Mouse (Mus musculus): ENCODE measurements around the gene Gpr4. TPM values are rescaled to one million over a fixed set of nuclear protein-coding genes. Genes with fewer than 3 reads are reported as not detected.

Gpr4 gene
- polyA plus RNA-seq, 1 experiment from 2014 or later: 4.0 TPM

DNA sequence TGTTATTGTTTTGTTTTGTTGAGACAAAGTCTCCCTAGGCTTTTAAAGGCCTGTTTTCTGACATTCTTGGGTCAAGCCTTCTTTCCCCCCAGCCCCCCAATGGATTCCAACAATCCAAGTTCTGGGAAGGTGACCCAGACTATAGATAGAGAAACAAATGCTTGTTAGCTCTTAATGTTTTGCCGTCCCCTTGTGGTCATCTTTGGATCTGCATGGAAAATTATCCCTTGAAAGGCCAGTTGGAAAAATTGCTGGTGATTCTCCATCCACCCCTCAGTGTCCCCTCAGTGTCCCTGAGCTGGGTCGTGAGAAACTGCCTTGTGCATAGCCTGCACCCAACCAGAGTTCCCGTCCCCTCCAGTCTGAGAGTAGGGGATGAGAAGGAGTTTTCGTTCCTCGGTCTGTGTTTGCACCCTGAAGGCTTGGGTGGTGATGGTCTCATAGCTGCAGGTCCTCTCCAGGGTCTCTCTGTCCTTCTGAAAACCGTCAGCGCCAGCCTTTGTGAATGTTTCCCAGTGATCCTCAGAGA, 3.3 kb upstream of the Gpr4 start:
- no peak for ATAC-seq (ENCODE audit: low FRiP score, low TSS enrichment)
- no peaks in the 10 kb centered on the region for H3K9me3 ChIP-seq (ENCODE audit: low read length)
- no peaks in the 10 kb centered on the region for H3K27me3 ChIP-seq (ENCODE audit: insufficient read depth, low read length)
- no peak overlapping the region for H3K9ac ChIP-seq (replicated peaks; ENCODE audit: low read length)
- WGBS: 64% methylated on average over 7 of the region's 7 CpGs
- no peak overlapping the region for H3K4me3 ChIP-seq (ENCODE audit: low read length)
- peaks cover 14% of the 10 kb centered on the region for H3K36me3 ChIP-seq (ENCODE audit: insufficient read depth, low read length)
- H3K27ac ChIP-seq (ENCODE audit: low read length): no peak overlapping the region
- peaks cover 22% of the 10 kb centered on the region for H3K4me1 ChIP-seq (ENCODE audit: insufficient read depth, low read length)
- H3K4me2 ChIP-seq (replicated peaks; ENCODE audit: low read depth, low read length): no peak overlapping the region

GRCm38 (mm10) chr7:19209494-19209893, 2.8 kb upstream of the Gpr4 start:
- Histone ChIP-seq H3K4me2 (replicated peaks; ENCODE audit: low read depth, low read length) (no peak overlapping the region), H3K36me3 (ENCODE audit: insufficient read depth, low read length) (peaks cover 9% of the 10 kb centered on the region; the same call in 1 of the 2 replicates), H3K9me3 (ENCODE audit: low read length) (no peaks in the 10 kb centered on the region), H3K4me1 (ENCODE audit: insufficient read depth, low read length) (peaks cover 23% of the 10 kb centered on the region), H3K9ac (replicated peaks; ENCODE audit: low read length) (no peak overlapping the region), H3K27ac (ENCODE audit: low read length) (no peak overlapping the region), H3K27me3 (ENCODE audit: insufficient read depth, low read length) (no peaks in the 10 kb centered on the region), H3K4me3 (ENCODE audit: low read length) (no peak overlapping the region)
- ATAC-seq (ENCODE audit: low FRiP score, low TSS enrichment): no peak
- WGBS: 76% methylated on average over 4 of the region's 4 CpGs

DNA sequence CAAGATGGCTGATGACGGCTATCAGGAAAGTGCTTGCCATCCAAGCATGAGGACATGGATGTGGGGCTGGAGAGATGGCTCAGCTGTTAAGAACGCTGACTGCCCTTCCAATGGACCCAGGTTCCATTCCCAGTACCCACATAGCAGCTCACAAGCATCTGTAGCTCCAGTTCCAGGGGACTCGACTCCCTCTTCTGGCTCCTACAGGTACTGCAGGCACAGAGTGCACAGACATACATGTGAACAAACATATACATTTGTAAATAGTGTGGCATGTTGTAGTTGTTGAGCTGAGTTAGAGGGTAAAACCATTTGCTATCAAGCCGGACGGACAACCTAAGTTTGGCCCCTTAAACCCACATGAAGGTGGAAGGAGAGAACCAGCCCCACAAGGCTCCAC, 2.3 kb upstream of the Gpr4 start:
- Histone ChIP-seq H3K27me3 (ENCODE audit: insufficient read depth, low read length) (no peaks in the 10 kb centered on the region), H3K36me3 (ENCODE audit: insufficient read depth, low read length) (peaks cover 4% of the 10 kb centered on the region; the same call in 1 of the 2 replicates), H3K27ac (ENCODE audit: low read length) (no peak overlapping the region), H3K4me1 (ENCODE audit: insufficient read depth, low read length) (peaks cover 26% of the 10 kb centered on the region), H3K9me3 (ENCODE audit: low read length) (no peaks in the 10 kb centered on the region), H3K4me3 (ENCODE audit: low read length) (no peak overlapping the region), H3K4me2 (replicated peaks; ENCODE audit: low read depth, low read length) (no peak overlapping the region), H3K9ac (replicated peaks; ENCODE audit: low read length) (no peak overlapping the region)
- 92% methylated on average over 5 of the region's 5 CpGs for WGBS
- no peak for ATAC-seq (ENCODE audit: low FRiP score, low TSS enrichment)

DNA sequence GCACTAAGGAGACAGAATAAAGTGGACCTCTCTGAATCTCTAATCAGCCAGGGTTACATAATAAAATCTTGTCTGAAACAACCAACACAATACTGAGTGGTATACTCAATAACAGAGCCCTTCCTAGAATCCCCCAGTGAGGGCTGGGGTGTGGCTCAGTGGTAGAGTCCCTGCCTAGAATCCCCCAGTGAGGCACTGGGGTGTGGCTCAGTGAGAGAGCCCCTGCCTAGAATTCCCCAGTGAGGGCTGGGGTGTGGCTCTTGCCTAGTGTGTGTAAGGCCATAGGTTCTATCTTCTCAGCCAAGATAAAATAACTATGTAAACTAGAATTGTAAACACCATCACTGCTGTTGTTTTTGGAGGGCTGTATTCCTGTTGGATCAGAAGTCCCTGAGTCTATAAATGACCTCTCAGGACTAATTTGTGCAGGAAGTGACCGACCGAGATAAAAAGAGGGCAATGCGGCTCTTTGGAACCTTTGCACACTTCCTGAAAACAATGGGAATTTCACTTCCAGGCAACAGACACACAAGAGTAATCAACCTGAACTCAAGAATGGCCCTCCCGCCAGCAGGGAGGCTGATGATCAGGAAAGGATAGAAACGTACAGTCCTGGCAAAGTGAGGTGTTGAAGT, 1.2 kb upstream of the Gpr4 start:
- Histone ChIP-seq H3K4me2 (replicated peaks; ENCODE audit: low read depth, low read length) (no peak overlapping the region), H3K27ac (ENCODE audit: low read length) (peak overlapping the region; percentile 55), H3K9me3 (ENCODE audit: low read length) (no peaks in the 10 kb centered on the region), H3K36me3 (ENCODE audit: insufficient read depth, low read length) (no peaks in the 10 kb centered on the region), H3K4me1 (ENCODE audit: insufficient read depth, low read length) (peaks cover 26% of the 10 kb centered on the region), H3K9ac (replicated peaks; ENCODE audit: low read length) (no peak overlapping the region; the same call in 1 of the 2 replicates), H3K27me3 (ENCODE audit: insufficient read depth, low read length) (no peaks in the 10 kb centered on the region), H3K4me3 (ENCODE audit: low read length) (no peak overlapping the region)
- ATAC-seq (ENCODE audit: low FRiP score, low TSS enrichment): no peak
- WGBS: 21% methylated on average over 5 of the region's 5 CpGs

DNA sequence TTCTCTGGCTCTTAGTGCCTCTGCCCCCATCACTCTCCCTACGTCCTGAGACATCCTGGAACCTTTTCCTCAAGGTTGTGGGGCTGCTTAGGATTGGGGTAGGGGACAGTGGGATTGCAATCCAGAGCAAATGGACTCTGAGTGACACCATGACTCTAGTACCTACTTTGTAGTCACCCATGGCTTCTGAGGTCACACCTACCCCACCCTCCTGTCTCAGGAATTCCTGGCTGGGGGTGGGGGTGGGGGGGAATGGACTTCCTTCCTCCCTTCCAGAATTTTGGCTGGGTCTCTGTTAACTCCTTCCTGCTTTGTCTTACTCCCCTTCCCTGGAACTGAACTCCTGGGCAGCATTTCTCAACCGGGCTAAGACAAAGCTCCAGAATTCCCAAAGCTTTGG, 1.0 kb downstream of the Gpr4 start:
- no peak for ATAC-seq (ENCODE audit: low FRiP score, low TSS enrichment)
- Histone ChIP-seq H3K9me3 (ENCODE audit: low read length) (no peaks in the 10 kb centered on the region), H3K4me2 (replicated peaks; ENCODE audit: low read depth, low read length) (peak overlapping the region; percentile 85), H3K27ac (ENCODE audit: low read length) (no peak overlapping the region), H3K27me3 (ENCODE audit: insufficient read depth, low read length) (no peaks in the 10 kb centered on the region), H3K36me3 (ENCODE audit: insufficient read depth, low read length) (no peaks in the 10 kb centered on the region), H3K9ac (replicated peaks; ENCODE audit: low read length) (no peak overlapping the region), H3K4me3 (ENCODE audit: low read length) (peak overlapping the region; percentile 60), H3K4me1 (ENCODE audit: insufficient read depth, low read length) (peaks cover 29% of the 10 kb centered on the region)
- 58% methylated on average over 2 of the region's 2 CpGs for WGBS

DNA sequence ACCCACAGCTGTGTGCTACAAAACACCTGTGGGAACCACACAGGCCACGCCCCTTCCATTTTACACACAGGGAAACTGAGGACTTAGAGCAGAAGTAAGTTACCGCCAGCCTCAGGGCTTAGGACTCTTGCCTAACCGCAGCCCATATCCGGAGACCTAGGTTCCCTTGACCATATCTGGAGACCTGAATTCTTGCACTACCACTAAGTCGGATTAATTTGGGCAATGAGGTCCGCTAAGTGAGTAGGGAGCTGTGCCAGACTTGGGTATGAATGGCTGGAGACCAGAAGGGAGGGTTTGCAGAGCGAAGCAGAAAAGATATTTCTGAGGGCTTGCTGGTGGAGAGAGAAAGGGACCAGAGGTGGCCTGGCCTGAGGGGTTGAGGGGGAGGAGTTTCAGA, 2.0 kb downstream of the Gpr4 start:
- Histone ChIP-seq H3K27ac (ENCODE audit: low read length) (no peak overlapping the region), H3K4me2 (replicated peaks; ENCODE audit: low read depth, low read length) (no peak overlapping the region), H3K36me3 (ENCODE audit: insufficient read depth, low read length) (no peaks in the 10 kb centered on the region), H3K9me3 (ENCODE audit: low read length) (no peaks in the 10 kb centered on the region), H3K9ac (replicated peaks; ENCODE audit: low read length) (no peak overlapping the region), H3K4me3 (ENCODE audit: low read length) (no peak overlapping the region), H3K27me3 (ENCODE audit: insufficient read depth, low read length) (no peaks in the 10 kb centered on the region), H3K4me1 (ENCODE audit: insufficient read depth, low read length) (peaks cover 29% of the 10 kb centered on the region)
- no peak for ATAC-seq (ENCODE audit: low FRiP score, low TSS enrichment)
- 73% methylated on average over 7 of the region's 7 CpGs for WGBS

- WGBS: 59% methylated on average over 9 of the region's 9 CpGs
- Histone ChIP-seq H3K4me3 (ENCODE audit: low read length) (no peak overlapping the region), H3K36me3 (ENCODE audit: insufficient read depth, low read length) (no peaks in the 10 kb centered on the region), H3K27ac (ENCODE audit: low read length) (no peak overlapping the region), H3K27me3 (ENCODE audit: insufficient read depth, low read length) (no peaks in the 10 kb centered on the region), H3K4me1 (ENCODE audit: insufficient read depth, low read length) (peaks cover 29% of the 10 kb centered on the region), H3K9me3 (ENCODE audit: low read length) (no peaks in the 10 kb centered on the region), H3K9ac (replicated peaks; ENCODE audit: low read length) (no peak overlapping the region), H3K4me2 (replicated peaks; ENCODE audit: low read depth, low read length) (no peak overlapping the region)
- no peak for ATAC-seq (ENCODE audit: low FRiP score, low TSS enrichment)
These were observed 2.6 kb downstream of the Gpr4 start for GRCm38 (mm10) chr7:19214940-19215339.

- H3K4me3 ChIP-seq (ENCODE audit: low read length): no peak overlapping the region
- peaks cover 17% of the 10 kb centered on the region for H3K4me1 ChIP-seq (ENCODE audit: insufficient read depth, low read length)
- no peaks in the 10 kb centered on the region for H3K27me3 ChIP-seq (ENCODE audit: insufficient read depth, low read length)
- H3K27ac ChIP-seq (ENCODE audit: low read length): no peak overlapping the region
- no peak overlapping the region for H3K4me2 ChIP-seq (replicated peaks; ENCODE audit: low read depth, low read length)
- H3K36me3 ChIP-seq (ENCODE audit: insufficient read depth, low read length): no peaks in the 10 kb centered on the region
- no peak for ATAC-seq (ENCODE audit: low FRiP score, low TSS enrichment)
- WGBS: 43% methylated on average over 5 of the region's 5 CpGs
- H3K9ac ChIP-seq (replicated peaks; ENCODE audit: low read length): no peak overlapping the region
- H3K9me3 ChIP-seq (ENCODE audit: low read length): no peaks in the 10 kb centered on the region
These were observed 5.2 kb downstream of the Gpr4 start for GRCm38 (mm10) chr7:19217492-19217891.

- Histone ChIP-seq H3K27ac (ENCODE audit: low read length) (no peak overlapping the region), H3K27me3 (ENCODE audit: insufficient read depth, low read length) (no peaks in the 10 kb centered on the region), H3K4me2 (replicated peaks; ENCODE audit: low read depth, low read length) (no peak overlapping the region), H3K9ac (replicated peaks; ENCODE audit: low read length) (no peak overlapping the region), H3K9me3 (ENCODE audit: low read length) (no peaks in the 10 kb centered on the region), H3K36me3 (ENCODE audit: insufficient read depth, low read length) (no peaks in the 10 kb centered on the region), H3K4me1 (ENCODE audit: insufficient read depth, low read length) (peaks cover 15% of the 10 kb centered on the region), H3K4me3 (ENCODE audit: low read length) (no peak overlapping the region)
- WGBS: 7% methylated on average over 2 of the region's 3 CpGs
- peak; percentile 50; the same call in 1 of the 2 replicates for ATAC-seq (ENCODE audit: low FRiP score, low TSS enrichment)
These were observed 5.6 kb downstream of the Gpr4 start for GRCm38 (mm10) chr7:19217944-19218343.

GRCm38 (mm10) chr7:19220061-19220460, 7.7 kb downstream of the Gpr4 start:
- no peak for ATAC-seq (ENCODE audit: low FRiP score, low TSS enrichment)

More at GRCm38 (mm10) chr7:19220061-19220460, 7.7 kb downstream of the Gpr4 start:
- H3K9ac ChIP-seq (replicated peaks; ENCODE audit: low read length): no peak overlapping the region
- H3K27me3 ChIP-seq (ENCODE audit: insufficient read depth, low read length): no peaks in the 10 kb centered on the region
- H3K4me3 ChIP-seq (ENCODE audit: low read length): no peak overlapping the region
- no peak overlapping the region for H3K27ac ChIP-seq (ENCODE audit: low read length)
- no peaks in the 10 kb centered on the region for H3K9me3 ChIP-seq (ENCODE audit: low read length)
- H3K36me3 ChIP-seq (ENCODE audit: insufficient read depth, low read length): no peaks in the 10 kb centered on the region
- H3K4me2 ChIP-seq (replicated peaks; ENCODE audit: low read depth, low read length): no peak overlapping the region
- peaks cover 3% of the 10 kb centered on the region; the same call in 1 of the 2 replicates for H3K4me1 ChIP-seq (ENCODE audit: insufficient read depth, low read length)
- 73% methylated on average over 3 of the region's 3 CpGs for WGBS
